Mouse (Mus musculus): ENCODE measurements at regions not wholly inside any gene's neighbourhood (a gene's known extent, or its start where the extent isn't known, plus 50 kb on each side); places are given as distances from the start of the nearest gene placed in this dataset.
A peak's percentile ranks its signal among the peaks of the same experiment; 100 is the strongest.
"Not testable (repeated sequence)": the region's sequence is repeated elsewhere in the genome, so short reads cannot be mapped to it uniquely, and the experiment has no call there.

GRCm38 (mm10) chr6:61042667-61043523 lies 118.1 kb downstream of the Mmrn1 start:
- DNase-seq (ENCODE audit: low read depth): no peak

DNA sequence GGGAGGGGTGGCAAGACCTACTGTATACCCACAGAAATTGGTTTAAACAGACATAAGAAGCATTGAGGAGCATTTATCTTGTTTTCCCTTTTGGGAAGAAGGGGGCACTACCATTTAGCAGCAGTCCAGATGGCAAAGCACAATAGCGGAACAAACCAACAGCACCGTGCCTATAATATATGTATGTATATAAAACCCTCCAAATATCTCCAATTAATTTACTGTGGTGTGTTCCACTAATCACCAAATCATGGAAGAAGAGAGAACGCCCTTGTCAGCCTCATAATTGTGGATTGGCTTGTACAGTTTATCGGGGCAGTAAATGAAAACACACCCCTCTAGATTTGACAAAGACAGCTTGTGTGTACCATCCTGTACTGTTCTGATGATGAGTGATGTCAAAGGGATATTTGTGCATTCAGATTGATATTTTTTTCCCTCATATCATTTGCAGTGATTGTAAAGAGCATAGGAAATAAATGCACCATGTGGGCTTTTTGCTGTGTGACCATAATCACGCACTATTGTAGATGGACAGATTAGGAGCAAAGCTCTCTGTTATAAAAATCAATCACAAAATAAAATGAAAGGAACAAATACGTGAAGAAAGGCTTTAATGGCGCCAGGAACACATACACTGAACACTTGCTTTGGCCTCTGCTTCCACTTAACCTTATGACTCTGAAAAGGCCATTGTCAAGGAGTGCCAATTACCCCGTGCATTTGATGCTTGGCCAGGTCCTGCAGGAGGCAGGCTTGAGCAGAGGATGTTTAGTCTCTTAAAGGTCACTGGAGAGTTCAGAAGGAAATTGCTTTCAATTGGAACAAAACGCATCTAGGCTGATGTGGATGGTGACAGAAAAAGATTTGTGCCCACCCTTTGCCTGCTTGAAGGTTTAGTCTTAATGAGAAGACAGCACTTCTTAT lies 119.0 kb downstream of the Mmrn1 start:
- no peak for DNase-seq (ENCODE audit: low read depth)

GRCm38 (mm10) chr6:61047667-61048066 lies 122.9 kb downstream of the Mmrn1 start:
- DNase-seq (ENCODE audit: low read depth): not testable (repeated sequence)

DNA sequence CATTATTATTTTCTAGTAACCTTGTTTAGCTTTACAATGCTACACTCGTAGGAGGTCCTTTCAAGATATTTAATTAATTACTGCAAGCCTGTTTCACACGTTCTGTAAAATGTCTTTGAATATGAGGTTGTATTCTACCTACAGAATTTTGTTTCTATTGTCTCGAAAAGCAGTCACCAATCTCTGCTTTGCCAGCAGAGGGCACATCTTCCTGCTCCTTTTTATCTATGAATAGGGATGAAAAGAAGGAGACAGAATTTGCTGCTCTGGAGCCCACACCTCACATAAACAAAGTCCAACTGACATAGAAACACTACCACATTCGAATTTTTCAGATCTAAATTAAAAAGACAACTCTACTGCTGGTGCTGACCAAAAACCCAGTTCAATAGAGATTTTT lies 117.0 kb upstream of the Ccser1 start:
- peak; percentile 14 for DNase-seq (ENCODE audit: low read depth)

- DNase-seq (ENCODE audit: low read depth): no peak
Observed at GRCm38 (mm10) chr6:61065769-61066168, 114.4 kb upstream of the Ccser1 start.

- DNase-seq (ENCODE audit: low read depth): no peak
Observed at GRCm38 (mm10) chr6:61066501-61067282, 113.4 kb upstream of the Ccser1 start.

DNA sequence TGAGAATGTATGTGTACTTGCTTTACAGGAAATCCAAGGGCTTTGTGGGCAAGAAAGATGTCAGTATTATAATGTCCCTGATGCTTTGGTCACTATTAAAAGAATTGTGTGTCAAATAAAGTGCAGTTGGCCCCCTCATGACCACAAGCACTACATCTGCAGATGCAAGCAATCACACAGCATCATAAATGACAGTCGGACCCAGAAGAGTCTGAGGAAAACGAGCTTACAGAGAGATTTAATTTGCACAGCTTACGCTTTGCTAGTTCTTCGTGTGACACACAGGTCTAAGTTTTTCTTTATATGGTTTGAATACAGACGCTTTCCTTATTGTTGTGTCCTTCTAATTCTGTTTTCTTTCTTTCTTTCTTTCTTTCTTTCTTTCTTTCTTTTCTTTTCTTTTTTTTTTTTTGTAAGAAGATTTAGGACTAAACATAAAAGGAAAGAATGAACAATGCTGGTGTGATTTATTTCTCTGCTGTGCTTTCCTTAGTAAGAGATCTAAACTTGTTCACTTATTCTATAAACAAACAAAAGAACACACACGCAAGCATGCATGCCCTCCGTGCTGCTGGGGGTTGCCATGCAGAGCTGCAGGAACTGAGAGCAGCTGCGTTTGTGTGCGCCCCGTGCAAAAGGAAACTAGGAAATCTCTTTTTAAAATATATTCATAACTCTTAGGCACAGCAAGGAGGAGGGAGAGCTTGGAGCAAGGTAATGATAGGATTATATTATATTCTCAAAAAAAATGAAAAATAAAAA lies 112.6 kb upstream of the Ccser1 start:
- no peak for DNase-seq (ENCODE audit: low read depth)

GRCm38 (mm10) chr6:61068117-61068489 lies 112.0 kb upstream of the Ccser1 start:
- no peak for DNase-seq (ENCODE audit: low read depth)

- no peak for DNase-seq (ENCODE audit: low read depth)
Observed at GRCm38 (mm10) chr6:61073267-61073666, 106.9 kb upstream of the Ccser1 start.

DNA sequence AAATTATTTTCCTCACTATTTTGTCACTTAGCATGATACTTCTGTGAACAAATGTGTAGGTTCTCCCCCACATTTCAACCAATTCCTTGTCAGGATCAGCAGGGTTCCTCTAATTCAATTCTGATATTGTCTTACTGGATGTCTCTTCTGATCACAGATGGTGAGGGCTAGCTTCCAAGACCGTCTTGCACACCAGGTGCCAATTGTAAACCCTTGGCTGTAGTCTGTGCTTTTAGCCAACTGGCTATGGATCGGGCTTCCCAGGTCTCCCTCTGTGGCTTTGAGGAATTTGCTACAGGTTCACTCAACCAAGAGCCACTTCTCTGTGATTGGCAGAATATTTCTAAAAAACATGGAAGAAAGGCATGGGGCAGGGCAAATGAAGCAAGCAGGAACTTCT lies 106.3 kb upstream of the Ccser1 start:
- DNase-seq (ENCODE audit: low read depth): no peak

- DNase-seq (ENCODE audit: low read depth): no peak
Observed at GRCm38 (mm10) chr6:61074700-61075099, 105.4 kb upstream of the Ccser1 start.

- no peak for DNase-seq (ENCODE audit: low read depth)
Observed at GRCm38 (mm10) chr6:61078559-61078958, 101.6 kb upstream of the Ccser1 start.

DNA sequence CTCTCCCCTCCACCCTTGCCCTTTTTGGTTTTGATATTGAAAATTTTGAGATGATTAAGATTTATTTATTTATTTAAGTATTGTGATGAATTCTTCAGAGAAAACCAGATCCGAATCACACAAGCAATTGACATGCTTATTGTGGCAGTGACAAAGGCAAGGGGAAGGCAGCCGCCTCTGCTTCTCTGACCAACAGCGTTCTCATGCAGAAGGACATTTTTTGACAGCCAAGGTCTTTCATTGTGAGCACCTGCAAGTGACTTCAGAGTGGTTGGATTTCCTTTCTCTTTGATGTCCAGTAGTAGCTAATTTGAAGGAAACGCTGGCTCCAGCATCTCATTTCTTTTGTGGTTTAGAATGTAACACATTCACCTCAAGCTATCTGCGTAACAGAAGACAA lies 99.5 kb upstream of the Ccser1 start:
- DNase-seq (ENCODE audit: low read depth): no peak

DNA sequence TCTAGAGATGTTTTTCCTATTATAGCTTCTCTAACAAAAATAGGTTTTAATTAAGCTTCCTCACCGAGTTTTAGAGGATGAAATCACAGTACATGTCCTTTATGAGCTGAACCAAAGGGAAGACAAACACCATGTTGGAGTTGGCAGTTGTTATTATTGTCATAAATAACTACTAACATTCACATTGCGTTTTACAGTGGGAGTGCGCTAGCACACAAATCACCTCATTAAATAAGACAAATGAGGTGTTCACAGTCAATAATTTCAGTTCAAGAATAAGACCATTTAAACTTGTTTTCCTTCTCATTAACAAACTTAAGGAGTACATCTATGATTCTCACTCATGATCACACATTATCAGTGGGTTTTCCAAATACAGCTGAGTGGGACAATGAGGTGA lies 96.8 kb upstream of the Ccser1 start:
- no peak for DNase-seq (ENCODE audit: low read depth)

- no peak for DNase-seq (ENCODE audit: low read depth)
Observed at GRCm38 (mm10) chr6:61099348-61099981, 80.7 kb upstream of the Ccser1 start.

GRCm38 (mm10) chr6:61099982-61100365 lies 80.2 kb upstream of the Ccser1 start:
- no peak for DNase-seq (ENCODE audit: low read depth)

DNA sequence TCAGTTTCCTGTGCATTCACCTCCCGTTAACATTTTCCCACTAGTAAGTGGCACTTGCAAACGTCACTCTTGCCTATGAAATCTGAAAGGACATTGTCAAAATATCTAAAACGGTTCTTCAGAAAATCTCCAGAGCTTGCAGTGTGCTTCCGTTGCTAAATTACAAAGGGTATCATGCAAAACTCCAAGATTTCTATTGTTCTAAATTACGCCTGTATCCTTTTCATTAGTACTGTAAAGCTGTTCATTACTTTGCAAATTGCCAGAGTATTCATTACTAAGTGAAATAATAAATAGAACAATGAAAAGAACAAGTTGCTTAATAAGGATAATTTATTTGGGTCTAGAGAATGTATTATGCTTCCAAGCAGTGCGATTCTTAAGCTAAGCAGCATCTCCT lies 78.2 kb upstream of the Ccser1 start:
- no peak for DNase-seq (ENCODE audit: low read depth)

GRCm38 (mm10) chr6:61103459-61104234 lies 76.5 kb upstream of the Ccser1 start:
- DNase-seq (ENCODE audit: low read depth): no peak

GRCm38 (mm10) chr6:61115250-61115649 lies 64.9 kb upstream of the Ccser1 start:
- no peak for DNase-seq (ENCODE audit: low read depth)

GRCm38 (mm10) chr6:61119590-61119989 lies 60.5 kb upstream of the Ccser1 start:
- DNase-seq (ENCODE audit: low read depth): no peak
